Mouse (Mus musculus) left cerebral cortex, postnatal 25 days (tissue): ENCODE data around the gene Mpv17l2. TPM values are rescaled to one million over a fixed set of nuclear protein-coding genes. Genes with fewer than 3 reads are reported as not detected.

Experiments used
- DNase-seq, 2 experiments: peaks; one replicate each; pipeline ENCODE4 v3.0.0; 2022; ENCODE audit warnings: low spot score in 2 of 2, mixed read lengths in 1 of 2
- intact Hi-C: fragments of 180-260 bp; cut with DNase I; formaldehyde crosslinking; loops from one replicate; pipeline ENCODE4 v1.15.1; 2025
- total RNA-seq, 2 experiments: library from RNA; stranded (reverse); gene quantifications; 2 replicates each; pipeline ENCODE4 v1.2.3; 2021

Mpv17l2 gene
- 10 to 100 TPM; 34.5 to 43.2 TPM for total RNA-seq

GRCm38 (mm10) chr8:70760775-70761406 is at the start of gene Mpv17l2:
Gene Mpv17l2 (minus strand): TSS chr8:70760946.
- intact Hi-C loops: loop anchor here (2.0 kb wide), 2 partner anchors 36 to 104 kb away; no protein-coding TSS in a partner anchor
- peak; percentile 97 to 99 for DNase-seq

- no peak for DNase-seq
- intact Hi-C loops: no loop called here
Observed at GRCm38 (mm10) chr8:70808955-70809701, 48.4 kb upstream of the Mpv17l2 start.

GRCm38 (mm10) chr8:70808239-70808638 is 47.5 kb upstream of the Mpv17l2 start, which contains the start of gene Il12rb1:
Gene Il12rb1 (plus strand): TSS chr8:70808449.
- DNase-seq: no peak
- intact Hi-C loops: no loop called here

DNA sequence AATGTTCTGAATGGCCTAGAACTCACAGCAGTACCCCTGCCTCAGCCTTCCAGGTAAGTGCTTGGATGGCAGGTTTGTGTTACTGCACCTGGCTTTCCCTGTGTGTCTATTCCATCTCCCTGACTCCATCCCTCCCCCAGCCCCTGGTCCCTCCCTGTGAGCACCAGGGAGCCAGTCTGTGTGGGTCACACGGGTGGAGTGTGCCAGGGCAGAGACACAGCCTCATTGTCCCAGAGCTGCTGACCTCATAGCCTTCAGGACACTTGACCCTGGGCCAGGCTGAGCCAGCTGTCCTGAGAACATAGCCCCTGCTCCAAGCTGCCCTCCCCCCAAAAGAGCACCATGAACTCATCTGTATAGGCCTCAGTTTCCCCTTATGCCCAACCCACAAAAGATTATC is 46.6 kb upstream of the Mpv17l2 start:
- DNase-seq: no peak
- intact Hi-C loops: no loop called here

GRCm38 (mm10) chr8:70806541-70806940 is 45.8 kb upstream of the Mpv17l2 start:
- no peak for DNase-seq
- intact Hi-C loops: no loop called here

- intact Hi-C loops: loop anchor here (2.0 kb wide), 1 partner anchor 34 kb away; the partner anchor contains the start of gene Arrdc2
Observed at GRCm38 (mm10) chr8:70804481-70805206, 43.9 kb upstream of the Mpv17l2 start, which contains the start of gene Mast3. Gene Mast3 (minus strand): TSS chr8:70805054.

DNA sequence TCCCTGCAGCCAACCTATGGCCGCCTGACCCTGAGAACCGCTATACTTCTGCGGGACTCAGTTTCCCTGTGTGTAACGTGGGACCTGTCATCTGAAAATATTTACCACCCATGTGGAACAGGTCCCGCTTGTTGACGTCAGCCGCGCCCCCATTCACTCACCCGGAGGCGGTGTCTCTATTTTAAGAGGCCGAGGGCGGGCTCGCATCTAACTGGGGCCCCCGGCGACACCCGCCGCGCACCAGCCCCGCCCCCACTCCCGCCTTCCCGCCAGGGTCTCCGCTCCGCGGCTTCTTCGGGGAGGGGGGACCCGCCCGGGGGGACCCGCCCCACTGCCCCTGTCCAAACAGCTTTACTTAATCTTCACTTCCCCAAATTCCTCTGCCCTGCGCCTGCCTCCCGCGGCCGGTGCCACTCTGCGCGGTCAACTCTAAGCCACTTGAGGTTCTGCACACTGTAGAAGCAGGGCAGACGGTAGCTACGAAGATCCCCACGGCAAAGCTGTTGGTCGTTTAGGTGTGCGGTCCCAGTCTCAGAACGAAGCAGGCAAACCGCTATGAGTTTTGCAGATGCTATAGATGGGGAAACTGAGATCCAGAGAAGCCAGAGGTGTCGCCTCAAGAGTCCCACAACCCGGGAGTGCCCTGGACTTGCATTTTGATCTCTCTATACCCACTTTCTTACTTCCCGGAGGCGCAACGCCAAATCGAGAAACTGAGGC is 43.2 kb upstream of the Mpv17l2 start:
- peak; percentile 69 to 92 for DNase-seq
- intact Hi-C loops: loop anchor here (2.0 kb wide), 1 partner anchor 35 kb away; the partner anchor contains the start of gene Arrdc2

More at GRCm38 (mm10) chr8:70804481-70805206, 43.9 kb upstream of the Mpv17l2 start, which contains the start of gene Mast3:
- peak; percentile 81 to 88 for DNase-seq

- intact Hi-C loops: no loop called here
Observed at GRCm38 (mm10) chr8:70802786-70803510, 42.2 kb upstream of the Mpv17l2 start.

GRCm38 (mm10) chr8:70801830-70802229 is 41.1 kb upstream of the Mpv17l2 start:
- intact Hi-C loops: loop anchor here (2.0 kb wide), 1 partner anchor 49 kb away; no protein-coding TSS in a partner anchor
- DNase-seq: no peak

More at GRCm38 (mm10) chr8:70802786-70803510, 42.2 kb upstream of the Mpv17l2 start:
- no peak for DNase-seq

GRCm38 (mm10) chr8:70801156-70801555 is 40.4 kb upstream of the Mpv17l2 start:
- DNase-seq: peak; percentile 76 to 95
- intact Hi-C loops: loop anchor here (2.0 kb wide), 1 partner anchor 48 kb away; no protein-coding TSS in a partner anchor

- intact Hi-C loops: loop anchor here (2.0 kb wide), 1 partner anchor 48 kb away; no protein-coding TSS in a partner anchor
- DNase-seq: peak in 1 of 2 experiments; percentile 92
Observed at GRCm38 (mm10) chr8:70800648-70801047, 39.9 kb upstream of the Mpv17l2 start.

DNA sequence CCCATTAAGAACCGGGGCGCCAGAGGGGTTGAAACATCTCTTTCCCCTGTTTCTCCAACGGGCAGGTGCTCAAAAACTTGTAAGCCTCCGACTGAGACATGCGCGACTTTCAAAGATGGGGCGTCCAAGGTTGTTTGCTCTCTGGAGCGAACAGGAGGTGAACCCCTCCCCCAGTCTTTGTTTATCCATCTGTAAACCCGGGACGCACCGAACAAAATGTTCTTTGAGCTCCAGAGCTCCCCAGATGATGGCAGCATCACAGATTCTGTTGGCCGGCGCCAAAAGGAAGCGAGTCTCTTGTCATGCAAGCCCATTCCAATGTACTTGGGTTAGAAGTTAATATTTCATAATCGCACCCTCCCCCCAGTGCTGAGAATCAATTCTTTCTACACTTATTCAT is 37.5 kb upstream of the Mpv17l2 start:
- DNase-seq: no peak
- intact Hi-C loops: no loop called here

GRCm38 (mm10) chr8:70797081-70798070 is 36.6 kb upstream of the Mpv17l2 start:
- intact Hi-C loops: loop anchor here (2.0 kb wide), 1 partner anchor 37 kb away; the partner anchor contains the start of gene Mpv17l2
- DNase-seq: peak; percentile 87 to 95

DNA sequence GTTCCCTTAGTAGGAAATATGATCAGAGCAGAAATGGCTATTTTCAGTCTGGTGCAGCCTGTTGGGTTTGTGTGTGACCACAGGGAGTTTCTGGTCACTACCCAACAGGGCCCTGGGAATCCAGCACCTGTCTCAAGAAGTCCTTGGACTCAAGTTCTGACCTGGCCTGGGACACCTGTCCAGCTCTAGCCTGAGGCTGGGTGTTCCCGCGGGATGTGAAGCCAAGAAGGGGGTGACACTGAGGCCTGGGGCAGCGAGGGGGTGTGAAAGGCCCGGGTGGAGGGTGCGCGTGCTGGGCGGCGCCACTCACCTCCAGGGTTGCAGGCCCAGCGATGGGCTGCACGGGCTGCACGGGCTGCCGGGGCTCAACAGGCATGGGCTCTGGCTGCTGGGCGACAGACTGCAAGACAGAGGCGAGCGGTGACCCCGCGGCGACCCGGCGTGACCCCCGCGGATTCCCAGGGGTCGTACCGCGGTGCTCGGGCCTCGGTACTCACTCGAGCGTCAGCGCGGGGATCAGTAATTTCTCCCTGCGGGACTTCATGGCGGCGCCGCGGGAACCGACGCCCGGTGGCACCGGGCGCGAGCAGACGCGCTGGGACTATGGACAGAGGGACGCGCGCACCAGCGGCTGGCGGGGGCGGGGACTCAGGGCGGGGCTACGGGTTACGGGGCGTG is 35.8 kb upstream of the Mpv17l2 start:
- no peak for DNase-seq
- intact Hi-C loops: loop anchor here (2.0 kb wide), 1 partner anchor 36 kb away; the partner anchor contains the start of gene Mpv17l2

- intact Hi-C loops: no loop called here
- DNase-seq: no peak
Observed at GRCm38 (mm10) chr8:70795370-70795769, 34.6 kb upstream of the Mpv17l2 start.

DNA sequence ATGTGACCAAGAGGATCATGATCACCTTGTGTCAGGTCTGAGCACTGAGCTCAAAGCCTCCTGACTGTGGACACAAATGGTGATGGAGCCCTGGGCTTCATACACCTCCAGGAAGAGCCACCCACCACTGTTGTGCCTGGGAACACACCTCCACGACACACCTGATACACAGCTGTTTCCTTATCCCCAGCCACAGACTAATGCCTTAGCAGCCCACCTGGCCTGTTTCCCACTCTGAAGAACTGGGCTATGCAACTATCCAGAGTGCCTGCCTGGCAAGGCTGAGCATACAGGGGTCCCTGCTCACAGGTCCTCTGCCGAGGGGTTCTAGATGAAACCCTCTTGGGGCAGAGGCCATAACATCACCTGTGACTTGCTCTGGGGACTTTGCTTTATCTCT is 33.5 kb upstream of the Mpv17l2 start:
- intact Hi-C loops: no loop called here
- DNase-seq: no peak

DNA sequence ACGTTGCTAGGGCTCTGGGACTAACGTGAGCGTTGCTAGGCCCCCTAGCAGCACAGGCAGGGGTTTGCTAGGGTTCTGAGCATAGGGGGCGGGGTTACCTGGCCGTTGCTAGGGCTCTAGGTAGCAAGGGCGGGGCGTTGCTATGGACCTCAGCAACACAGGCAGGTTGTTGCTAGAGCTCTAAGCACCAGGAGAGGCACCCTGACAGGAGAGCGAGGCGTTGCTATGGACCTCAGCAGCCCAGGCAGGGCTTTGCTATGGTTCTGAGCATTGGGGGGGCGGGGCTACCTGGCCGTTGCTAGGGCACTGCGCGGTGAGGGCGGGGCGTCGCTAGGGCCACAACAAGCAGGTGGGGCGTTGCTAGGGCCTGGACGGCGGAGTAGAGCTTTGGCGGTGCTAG is 32.0 kb upstream of the Mpv17l2 start:
- intact Hi-C loops: no loop called here

More for the DNA sequence above, 32.0 kb upstream of the Mpv17l2 start:
- DNase-seq: no peak
